Mouse (Mus musculus) left cerebral cortex, adult 9 months (tissue): ENCODE data around the gene Runx1.

ENCODE experiments used
- DNase-seq, 2 experiments: peaks; one replicate each; pipeline ENCODE4 v3.0.0; 2022; ENCODE audit warnings: low spot score in 2 of 2

Gene Runx1

DNA sequence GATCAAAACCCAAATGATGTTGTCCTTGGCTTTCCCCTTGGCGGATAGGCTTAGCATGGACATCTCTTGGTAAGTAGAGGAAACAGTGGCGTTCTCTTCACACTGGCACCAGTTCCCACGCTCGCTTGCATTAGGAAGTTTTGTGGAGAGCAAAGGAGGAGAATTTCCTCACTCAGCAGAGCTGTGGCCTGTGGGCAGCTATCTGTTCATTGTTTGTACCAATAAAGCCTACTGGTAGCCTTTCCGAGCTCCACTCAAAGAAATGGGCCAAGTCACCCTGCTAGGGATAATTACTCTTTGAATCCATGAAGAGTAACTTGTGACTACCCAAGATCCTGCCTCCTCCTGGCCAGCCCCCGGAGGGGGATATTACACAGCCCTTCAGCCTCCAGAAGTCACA, 734 bp upstream of the Runx1 start:
- DNase-seq, result no peak

GRCm38 (mm10) chr16:92825204-92825843, 625 bp downstream of the Runx1 start:
- DNase-seq, result no peak

- no peak for DNase-seq
Observed at GRCm38 (mm10) chr16:92824723-92825203, 1.2 kb downstream of the Runx1 start.

DNA sequence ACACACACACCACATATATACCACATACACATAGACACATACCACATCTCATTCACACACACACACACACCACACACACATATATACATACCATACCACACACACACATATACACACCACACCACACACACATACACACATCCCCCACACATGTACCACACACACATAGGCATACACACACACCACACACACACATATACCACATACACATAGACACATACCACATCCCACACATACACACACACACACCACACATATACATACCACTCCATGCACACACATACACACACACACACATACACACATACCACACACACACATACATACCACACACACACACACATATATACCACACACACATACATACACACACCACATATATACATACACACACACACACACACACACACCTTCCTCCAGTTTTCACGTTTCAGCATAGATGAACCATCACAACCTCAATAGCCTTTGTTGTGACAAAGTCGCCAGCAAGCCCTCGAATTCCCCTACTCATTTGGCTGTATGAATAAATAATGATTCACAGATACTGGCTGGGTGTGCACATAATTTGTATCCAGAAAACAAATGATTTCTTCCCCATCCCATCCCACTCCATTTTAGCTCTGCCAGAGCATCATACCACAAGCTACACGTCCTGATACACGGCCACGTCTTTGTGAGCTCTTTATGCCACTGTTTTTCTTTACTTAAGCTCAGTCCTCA, 1.8 kb downstream of the Runx1 start:
- DNase-seq, result no peak

DNA sequence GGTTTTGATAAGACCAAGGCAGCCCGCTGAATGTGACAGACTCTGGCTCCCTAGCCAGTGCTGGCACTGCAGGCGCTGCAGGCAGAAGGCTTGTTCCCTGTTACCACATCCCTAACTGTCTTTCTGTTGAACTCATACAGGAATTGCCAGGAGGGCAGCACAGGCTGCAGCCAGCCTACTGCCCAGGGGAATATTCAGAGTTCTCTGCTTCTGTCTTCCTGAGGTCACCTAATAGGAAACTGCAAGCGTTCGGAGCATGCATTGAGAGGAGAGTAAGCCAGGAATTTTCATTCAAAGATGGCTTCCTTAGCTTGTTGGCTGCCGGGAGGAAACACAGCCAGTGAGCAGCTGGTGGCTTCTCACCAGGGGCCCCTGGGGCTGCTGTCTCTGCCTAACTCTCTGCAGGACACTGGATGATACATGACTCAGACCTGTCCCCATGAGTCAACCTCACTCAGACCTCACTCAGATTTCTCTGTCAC, 2.5 kb downstream of the Runx1 start:
- DNase-seq, result no peak

- no peak for DNase-seq
Observed at GRCm38 (mm10) chr16:92822676-92823075, 3.3 kb downstream of the Runx1 start.

- DNase-seq, result no peak
Observed at GRCm38 (mm10) chr16:92821938-92822629, 3.9 kb downstream of the Runx1 start.

- no peak for DNase-seq
Observed at GRCm38 (mm10) chr16:92821596-92821937, 4.4 kb downstream of the Runx1 start.

DNA sequence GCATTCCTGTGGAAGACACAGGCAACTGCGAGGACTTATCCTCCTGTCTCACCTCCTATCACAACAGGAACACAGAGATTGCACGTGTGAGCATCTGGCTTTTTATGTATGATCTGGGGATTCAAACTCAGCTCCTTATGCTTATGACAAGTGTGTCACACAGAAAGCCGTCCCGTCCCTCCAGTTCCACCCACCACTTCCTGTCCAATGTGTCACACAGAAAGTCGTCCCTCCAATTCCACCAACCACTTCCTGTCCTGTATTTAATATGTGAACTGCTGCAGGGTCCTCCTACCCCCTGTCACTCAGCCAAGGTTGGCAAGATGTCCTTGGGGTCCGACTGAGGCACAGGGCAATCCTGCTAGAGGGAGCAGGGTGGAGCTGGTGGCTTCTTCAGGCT, 5.5 kb downstream of the Runx1 start:
- DNase-seq, result no peak

DNA sequence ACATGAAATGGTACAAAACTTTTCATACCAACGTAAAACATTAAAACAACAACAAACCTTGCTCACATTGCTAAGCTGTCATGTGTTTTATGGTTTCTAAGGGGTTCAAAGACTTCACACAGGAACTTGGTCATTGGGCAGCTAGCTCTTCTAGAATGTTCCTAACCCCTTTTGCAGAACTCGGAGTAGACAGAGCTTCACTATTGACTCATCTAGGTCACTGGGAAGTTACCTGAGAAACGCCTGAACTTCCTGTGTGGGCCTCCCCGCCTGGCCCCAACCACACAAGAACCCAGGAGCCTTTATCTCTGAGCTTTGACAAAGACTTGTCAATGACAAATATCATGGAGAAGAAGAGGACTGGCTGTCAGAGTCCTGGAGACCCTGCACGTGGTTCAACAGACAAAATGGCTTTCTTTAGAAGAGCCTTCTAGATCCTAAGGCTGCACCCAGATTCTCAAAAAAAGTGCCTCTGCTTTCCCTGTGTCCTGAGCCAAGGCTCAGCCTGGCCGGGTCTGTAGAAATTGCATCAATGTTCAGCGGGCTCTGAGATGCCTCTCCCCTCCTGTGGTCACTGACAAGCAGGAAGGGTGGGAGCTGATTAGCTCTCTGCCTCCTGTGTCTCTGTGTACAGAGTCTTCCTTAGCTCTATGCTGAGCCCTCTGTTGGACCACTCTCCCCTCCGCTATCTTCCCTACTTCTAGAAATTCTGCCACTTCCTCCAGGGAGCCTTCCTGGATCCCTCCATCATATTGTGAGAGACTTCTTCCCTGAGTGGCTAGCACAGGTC, 7.3 kb downstream of the Runx1 start:
- DNase-seq, result no peak

- DNase-seq, result no peak
Observed at GRCm38 (mm10) chr16:92816092-92816491, 9.9 kb downstream of the Runx1 start.

DNA sequence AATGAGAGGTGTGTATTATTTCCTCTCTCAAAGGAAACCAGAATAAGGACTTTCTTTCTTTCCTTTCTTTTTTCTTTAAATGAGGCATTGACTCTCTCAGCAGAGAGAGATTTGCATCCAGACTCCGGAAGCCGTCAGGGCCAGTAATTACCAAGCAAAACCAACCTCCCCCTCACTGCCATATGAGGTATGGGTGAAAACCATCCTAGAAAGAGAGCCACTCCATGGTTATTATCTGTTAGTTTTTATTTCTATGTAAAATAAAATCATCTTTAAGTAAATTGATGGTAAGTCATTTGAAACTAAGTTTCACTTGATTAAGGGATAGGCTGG, 10.8 kb downstream of the Runx1 start:
- no peak for DNase-seq

- DNase-seq, result no peak
Observed at GRCm38 (mm10) chr16:92814366-92815194, 11.4 kb downstream of the Runx1 start.

DNA sequence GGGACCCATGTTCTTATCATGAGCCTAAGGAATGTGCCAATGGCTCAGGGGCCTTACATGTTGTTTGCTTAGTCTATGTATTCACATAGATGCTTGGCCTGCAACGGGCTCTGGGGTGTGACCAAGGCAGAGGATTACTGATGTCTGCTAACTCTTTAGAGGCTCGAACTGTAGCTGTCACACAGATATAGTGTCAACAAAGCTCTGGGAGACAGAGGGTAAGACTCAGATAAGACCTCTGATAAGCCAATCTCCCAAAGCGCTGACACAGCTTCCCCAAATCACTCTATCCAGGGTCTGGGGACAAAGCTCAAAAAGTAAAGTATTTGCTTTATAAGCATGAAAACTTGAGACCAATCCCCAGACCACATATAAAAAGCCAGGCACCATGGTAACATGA, 13.5 kb downstream of the Runx1 start:
- DNase-seq, result no peak

- no peak for DNase-seq
Observed at GRCm38 (mm10) chr16:92810568-92811240, 15.2 kb downstream of the Runx1 start.

DNA sequence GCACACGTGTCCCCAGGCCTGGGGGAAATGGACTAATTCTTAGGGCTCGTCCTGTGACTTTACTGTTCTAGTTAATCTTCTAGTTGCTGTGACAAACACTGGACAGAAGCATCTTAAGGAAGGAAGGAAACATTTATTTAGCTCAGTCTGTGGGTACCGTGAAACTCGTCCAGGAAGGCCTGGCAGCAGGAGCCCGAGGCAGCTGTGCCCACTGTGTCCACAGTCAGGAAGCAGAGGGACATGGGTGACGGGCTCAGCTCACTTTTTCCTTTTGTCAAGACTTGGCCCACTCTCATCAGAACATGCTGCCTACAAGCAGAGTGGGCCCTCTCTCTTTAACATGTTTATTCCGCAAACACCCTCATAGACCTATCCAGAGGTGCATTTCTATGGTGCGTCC, 18.2 kb downstream of the Runx1 start:
- no peak for DNase-seq

DNA sequence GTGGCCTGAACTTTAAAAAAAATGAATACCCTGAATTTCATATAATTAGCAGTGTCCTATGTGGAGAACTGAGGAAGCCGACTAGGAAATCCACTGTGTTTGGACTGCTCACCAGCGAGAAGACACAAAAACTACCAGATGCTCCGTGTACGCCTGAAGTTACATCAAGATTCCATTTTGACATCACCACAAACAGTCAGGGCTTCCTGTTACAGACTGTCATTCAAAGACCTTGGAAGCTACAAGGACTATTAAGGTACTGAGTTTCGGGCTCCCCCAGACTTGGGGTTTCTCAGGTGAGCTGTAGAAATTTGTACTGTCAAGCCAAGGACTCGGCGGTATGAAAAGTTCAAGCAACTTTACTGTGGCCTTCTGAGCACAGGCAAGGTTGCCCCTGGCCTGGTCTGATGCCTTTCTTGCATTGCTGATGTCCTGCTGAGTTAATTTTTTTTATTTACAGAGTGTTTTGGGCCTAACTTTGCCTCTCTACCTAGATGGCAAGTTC, 22.8 kb downstream of the Runx1 start:
- DNase-seq, result no peak

DNA sequence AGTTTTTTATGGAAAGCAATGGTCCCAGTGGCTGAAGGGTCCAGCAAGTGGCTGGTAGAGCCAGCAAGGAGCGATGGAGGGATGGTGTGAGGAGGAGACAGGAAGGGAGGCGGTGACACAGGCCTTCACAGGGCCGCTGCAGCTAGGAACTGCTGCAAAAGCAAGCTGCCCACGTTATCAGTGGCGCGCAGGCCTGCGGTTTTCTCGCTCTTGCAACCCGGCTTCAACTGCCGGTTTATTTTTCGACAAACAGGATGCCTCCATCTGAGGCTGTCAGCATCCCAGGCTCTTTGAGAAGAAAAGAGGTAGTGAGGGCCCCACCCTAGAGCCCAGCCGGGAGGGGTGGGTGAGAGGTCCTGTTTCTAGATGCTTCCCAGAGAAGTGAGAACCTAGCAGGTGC, 24.4 kb downstream of the Runx1 start:
- DNase-seq, result no peak

DNA sequence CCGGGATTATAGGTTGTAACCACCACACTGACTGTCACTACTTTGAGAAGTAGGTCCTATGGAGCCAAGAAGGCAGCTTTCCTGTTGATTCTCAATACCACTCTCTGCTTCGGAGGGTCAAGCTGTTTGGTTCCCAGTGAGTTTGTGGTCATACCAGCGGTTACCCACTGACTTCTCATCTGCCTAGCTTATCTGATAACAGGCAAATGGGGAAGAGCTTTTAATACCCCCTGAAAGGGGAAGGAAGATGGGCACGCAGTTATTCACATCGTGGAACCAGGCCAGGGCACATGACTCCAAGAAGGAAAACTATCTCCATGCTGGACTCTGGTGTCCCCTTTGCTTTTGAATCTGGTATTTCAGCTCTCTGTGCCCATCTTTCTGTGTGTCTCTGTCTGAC, 25.1 kb downstream of the Runx1 start:
- DNase-seq, result peak in 1 of 2 experiments; percentile 21

DNA sequence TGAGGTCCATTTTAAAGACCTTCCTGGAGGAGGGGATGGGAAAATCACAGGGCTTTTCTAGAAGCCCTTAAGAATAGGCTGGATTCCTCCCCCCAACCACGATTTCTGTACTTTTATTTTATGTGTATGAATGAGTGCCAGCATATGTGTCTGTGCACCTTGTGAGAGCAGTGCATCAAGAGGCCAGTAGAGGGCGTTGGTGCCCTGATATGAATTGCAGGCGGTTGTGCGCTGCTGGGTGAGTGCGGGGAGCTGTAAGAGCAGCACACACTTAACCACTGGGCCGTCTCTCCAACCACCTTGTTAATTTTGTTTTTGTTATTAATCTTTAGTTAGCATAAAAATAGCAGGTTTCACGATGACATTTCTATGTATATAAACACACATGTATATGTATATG, 26.0 kb downstream of the Runx1 start:
- no peak for DNase-seq

DNA sequence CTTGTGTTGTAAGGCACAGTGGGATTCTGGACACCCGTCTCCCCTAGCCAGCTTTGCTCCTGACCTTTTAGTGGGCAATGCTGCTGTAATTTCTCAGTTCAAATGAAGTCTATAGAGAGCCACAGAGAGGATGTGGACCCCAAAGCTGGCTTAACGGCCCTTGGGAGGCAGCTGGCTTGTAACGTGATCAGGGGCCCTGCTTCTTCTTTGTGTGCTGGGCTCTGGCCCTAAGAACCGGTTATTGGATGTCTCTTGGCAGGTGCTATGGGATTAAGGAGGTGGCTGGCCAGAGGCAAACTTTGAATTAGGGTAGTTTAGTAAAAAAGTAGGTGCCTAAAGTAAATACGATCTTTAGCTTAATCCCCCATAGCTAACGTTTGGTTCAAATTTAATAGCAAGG, 31.8 kb downstream of the Runx1 start:
- no peak for DNase-seq
